Mouse (Mus musculus): Measurements from ENCODE around the gene Ptch2. TPM values are rescaled to one million over a fixed set of nuclear protein-coding genes. Genes with fewer than 3 reads are reported as not detected.

The Ptch2 gene
- 1 to 10 TPM; 1.7 to 3.4 (median 2.2) TPM for total RNA-seq (2022)

GRCm38 (mm10) chr4:117095551-117096452, at the start of gene Ptch2:
TSS of gene Ptch2 (plus strand) at chr4:117096075.
- DNase-seq (ENCODE audit: low spot score in 2 of 2) = peak; percentile 20 to 28

GRCm38 (mm10) chr4:117048836-117049235, 47.0 kb upstream of the Ptch2 start:
- no peak for DNase-seq (ENCODE audit: low spot score in 2 of 2)

- DNase-seq (ENCODE audit: low spot score in 2 of 2) = no peak
These were observed 46.4 kb upstream of the Ptch2 start for GRCm38 (mm10) chr4:117049485-117049884.

- DNase-seq (ENCODE audit: low spot score in 2 of 2) = no peak
These were observed 43.2 kb upstream of the Ptch2 start for GRCm38 (mm10) chr4:117052626-117053025.

- no peak for DNase-seq (ENCODE audit: low spot score in 2 of 2)
These were observed 41.9 kb upstream of the Ptch2 start for GRCm38 (mm10) chr4:117053956-117054355.

GRCm38 (mm10) chr4:117056102-117056501, 39.8 kb upstream of the Ptch2 start:
- no peak for DNase-seq (ENCODE audit: low spot score in 2 of 2)

GRCm38 (mm10) chr4:117056514-117056913, 39.4 kb upstream of the Ptch2 start:
- no peak for DNase-seq (ENCODE audit: low spot score in 2 of 2)

- no peak for DNase-seq (ENCODE audit: low spot score in 2 of 2)
These were observed 37.4 kb upstream of the Ptch2 start for GRCm38 (mm10) chr4:117058512-117058911.

- no peak for DNase-seq (ENCODE audit: low spot score in 2 of 2)
These were observed 33.0 kb upstream of the Ptch2 start for GRCm38 (mm10) chr4:117062700-117063390.

- DNase-seq (ENCODE audit: low spot score in 2 of 2) = no peak
These were observed 27.8 kb upstream of the Ptch2 start for GRCm38 (mm10) chr4:117068035-117068434.

GRCm38 (mm10) chr4:117069647-117070046, 26.2 kb upstream of the Ptch2 start:
- DNase-seq (ENCODE audit: low spot score in 2 of 2) = no peak

- DNase-seq (ENCODE audit: low spot score in 2 of 2) = no peak
These were observed 25.3 kb upstream of the Ptch2 start for GRCm38 (mm10) chr4:117070624-117071023.

- no peak for DNase-seq (ENCODE audit: low spot score in 2 of 2)
These were observed 24.7 kb upstream of the Ptch2 start for GRCm38 (mm10) chr4:117071183-117071582.

- no peak for DNase-seq (ENCODE audit: low spot score in 2 of 2)
These were observed 7.8 kb upstream of the Ptch2 start for GRCm38 (mm10) chr4:117087948-117088640.

GRCm38 (mm10) chr4:117090586-117090985, 5.3 kb upstream of the Ptch2 start:
- no peak for DNase-seq (ENCODE audit: low spot score in 2 of 2)

- DNase-seq (ENCODE audit: low spot score in 2 of 2) = no peak
These were observed 1.1 kb upstream of the Ptch2 start for GRCm38 (mm10) chr4:117094626-117095361.

- no peak for DNase-seq (ENCODE audit: low spot score in 2 of 2)
These were observed 791 bp downstream of the Ptch2 start for GRCm38 (mm10) chr4:117096666-117097065.

GRCm38 (mm10) chr4:117097969-117098763, 2.3 kb downstream of the Ptch2 start:
- DNase-seq (ENCODE audit: low spot score in 2 of 2) = no peak

GRCm38 (mm10) chr4:117098764-117099036, 2.8 kb downstream of the Ptch2 start:
- no peak for DNase-seq (ENCODE audit: low spot score in 2 of 2)

GRCm38 (mm10) chr4:117100036-117100435, 4.2 kb downstream of the Ptch2 start:
- no peak for DNase-seq (ENCODE audit: low spot score in 2 of 2)

GRCm38 (mm10) chr4:117101218-117101617, 5.3 kb downstream of the Ptch2 start:
- DNase-seq (ENCODE audit: low spot score in 2 of 2) = no peak
